Mouse (Mus musculus) CH12.LX (cell line): Measurements from ENCODE around the gene Tcf21. TPM values are rescaled to one million over a fixed set of nuclear protein-coding genes. Genes with fewer than 3 reads are reported as not detected.

Experiments used
- DNase-seq: peaks from one replicate; pipeline ENCODE4 v3.0.0-alpha.2; 2013; ENCODE audit errors: extremely low read depth
- H3K27ac ChIP-seq: 2 replicates; pipeline ENCODE4 v1.5.1; 2012; ENCODE audit warnings: low read depth, mild to moderate bottlenecking, control low read depth, moderate library complexity; ENCODE audit not compliant: insufficient read depth
- H3K27me3 ChIP-seq: replicated peaks from 2 replicates; pipeline ENCODE3; 2012; ENCODE audit warnings: inconsistent platforms
- H3K36me3 ChIP-seq, 2 experiments: replicated peaks in 1 of 2; 2 replicates each; pipeline versions ENCODE3 to v1.6.1; 2012; ENCODE audit warnings: inconsistent platforms in 1 of 2, low read length in 1 of 2, mild to moderate bottlenecking in 1 of 2, mixed read lengths in 1 of 2, moderate library complexity in 1 of 2; ENCODE audit not compliant: control insufficient read depth in 1 of 2, insufficient read depth in 1 of 2
- H3K4me1 ChIP-seq, 2 experiments: 2 replicates each; pipeline ENCODE4 v1.6.1; 2012; ENCODE audit warnings: inconsistent platforms in 1 of 2, moderate library complexity in 1 of 2; ENCODE audit not compliant: insufficient read depth in 2 of 2, control insufficient read depth in 1 of 2
- H3K4me2 ChIP-seq: 2 replicates; pipeline ENCODE4 v1.6.1; 2012; ENCODE audit warnings: low read depth, mild to moderate bottlenecking, control low read depth; ENCODE audit not compliant: poor library complexity, insufficient read depth, severe bottlenecking
- H3K4me3 ChIP-seq, 3 experiments: fragments of 150-350 bp in 1 of 3; sonication (generic) in 1 of 3; replicated peaks in 1 of 3; 2 replicates each; pipeline versions ENCODE3 to v1.5.1; 2011 to 2012; ENCODE audit warnings: low read depth in 2 of 3, low read length in 2 of 3, mild to moderate bottlenecking in 2 of 3, moderate library complexity in 2 of 3, control low read depth in 1 of 3, improper control_type of control experiment in 1 of 3, inconsistent platforms in 1 of 3, mixed read lengths in 1 of 3; ENCODE audit not compliant: poor library complexity in 1 of 3
- H3K79me2 ChIP-seq: replicated peaks from 2 replicates; pipeline ENCODE4 v1.6.1; 2012; ENCODE audit warnings: mild to moderate bottlenecking, moderate library complexity; ENCODE audit not compliant: control insufficient read depth, poor library complexity, insufficient read depth, severe bottlenecking; ENCODE audit errors: extremely low read depth
- H3K9ac ChIP-seq: 2 replicates; pipeline ENCODE4 v1.6.1; 2012; ENCODE audit warnings: low read depth, mild to moderate bottlenecking, control low read depth, moderate library complexity; ENCODE audit not compliant: insufficient read depth
- H3K9me3 ChIP-seq: replicated peaks from 2 replicates; pipeline ENCODE3; 2012; ENCODE audit warnings: low read length, inconsistent platforms, mixed read lengths
- BHLHE40 ChIP-seq: IDR thresholded peaks from 2 replicates; pipeline ENCODE4 v1.6.1; 2011; ENCODE audit warnings: mild to moderate bottlenecking, low read depth, low read length, improper control_type of control experiment
- CHD2 ChIP-seq: IDR thresholded peaks from 2 replicates; pipeline ENCODE4 v1.6.1; 2011; ENCODE audit warnings: low read length, improper control_type of control experiment
- CTCF ChIP-seq, 2 experiments: IDR thresholded peaks in 1 of 2; conservative IDR thresholded peaks in 1 of 2; 2 replicates each; pipeline ENCODE4 v1.5.1; 2011 to 2012; ENCODE audit warnings: low read depth in 2 of 2, low read length in 2 of 2, improper control_type of control experiment in 1 of 2, inconsistent platforms in 1 of 2, mild to moderate bottlenecking in 1 of 2, moderate library complexity in 1 of 2
- EP300 ChIP-seq: IDR thresholded peaks from 2 replicates; pipeline ENCODE4 v1.6.1; 2011; ENCODE audit warnings: low read length, improper control_type of control experiment
- GABPA ChIP-seq: IDR thresholded peaks from 2 replicates; pipeline ENCODE4 v1.6.1; 2012; ENCODE audit warnings: low read depth, low read length, improper control_type of control experiment, inconsistent platforms; ENCODE audit not compliant: insufficient replicate concordance
- IRF4 ChIP-seq: IDR thresholded peaks from 2 replicates; pipeline ENCODE4 v1.6.1; 2014; ENCODE audit warnings: low read depth, mild to moderate bottlenecking, inconsistent platforms, low read length, improper control_type of control experiment
- JUN ChIP-seq: IDR thresholded peaks from 2 replicates; pipeline ENCODE4 v1.6.1; 2011; ENCODE audit warnings: low read depth, mild to moderate bottlenecking, low read length, improper control_type of control experiment, moderate library complexity; ENCODE audit not compliant: insufficient read depth
- KAT2A ChIP-seq: IDR thresholded peaks from 2 replicates; pipeline ENCODE4 v1.6.1; 2012; ENCODE audit warnings: low read length, improper control_type of control experiment, inconsistent platforms; ENCODE audit not compliant: insufficient replicate concordance
- MAFK ChIP-seq: IDR thresholded peaks from 2 replicates; pipeline ENCODE4 v1.6.1; 2011; ENCODE audit warnings: low read length, improper control_type of control experiment; ENCODE audit not compliant: insufficient replicate concordance
- MAX ChIP-seq: IDR thresholded peaks from 2 replicates; pipeline ENCODE4 v1.6.1; 2011; ENCODE audit warnings: low read length, improper control_type of control experiment
- MXI1 ChIP-seq: IDR thresholded peaks from 2 replicates; pipeline ENCODE4 v1.6.1; 2011; ENCODE audit warnings: mild to moderate bottlenecking, low read depth, low read length, improper control_type of control experiment
- MYC ChIP-seq: IDR thresholded peaks from 2 replicates; pipeline ENCODE4 v1.6.1; 2011; ENCODE audit warnings: low read depth, mild to moderate bottlenecking, improper control_type of control experiment, low read length
- POLR2A ChIP-seq: IDR thresholded peaks from 2 replicates; pipeline ENCODE4 v1.6.1; 2011; ENCODE audit warnings: low read depth, mild to moderate bottlenecking, improper control_type of control experiment, low read length
- RCOR1 ChIP-seq: conservative IDR thresholded peaks from 2 replicates; pipeline ENCODE4 v1.6.1; 2012; ENCODE audit warnings: low read depth, mild to moderate bottlenecking, inconsistent platforms, low read length, improper control_type of control experiment
- SIN3A ChIP-seq: IDR thresholded peaks from 2 replicates; pipeline ENCODE4 v1.6.1; 2012; ENCODE audit warnings: low read length, improper control_type of control experiment, inconsistent platforms
- TCF12 ChIP-seq: IDR thresholded peaks from 2 replicates; pipeline ENCODE4 v1.6.1; 2014; ENCODE audit warnings: low read depth, mild to moderate bottlenecking, inconsistent platforms, low read length, improper control_type of control experiment
- USF1 ChIP-seq: IDR thresholded peaks from 2 replicates; pipeline ENCODE4 v1.6.1; 2014; ENCODE audit warnings: low read depth, mild to moderate bottlenecking, inconsistent platforms, low read length, improper control_type of control experiment
- ZC3H11A ChIP-seq: IDR thresholded peaks from 2 replicates; pipeline ENCODE4 v1.6.1; 2012; ENCODE audit warnings: low read depth, mild to moderate bottlenecking, inconsistent platforms, low read length, improper control_type of control experiment
- ZKSCAN1 ChIP-seq: IDR thresholded peaks from 2 replicates; pipeline ENCODE4 v1.6.1; 2012; ENCODE audit warnings: low read depth, inconsistent platforms, low read length, improper control_type of control experiment, borderline replicate concordance
- ZMIZ1 ChIP-seq: IDR thresholded peaks from 2 replicates; pipeline ENCODE4 v1.6.1; 2012; ENCODE audit warnings: low read depth, mild to moderate bottlenecking, inconsistent platforms, low read length, improper control_type of control experiment
- dilution Hi-C: fragments of 300-500 bp; cut with MboI; formaldehyde crosslinking; loops from 2 replicates; pipeline ENCODE4 v1.14.3; 2020; ENCODE audit warnings: low sequenced_read_pairs; ENCODE audit not compliant: extremely low pct_unique_long_range_greater_than_20kb, extremely low pct_ligation_motif_present
- in situ Hi-C: fragments of 300-500 bp; cut with MboI; formaldehyde crosslinking; loops from 3 replicates; pipeline ENCODE4 v1.14.3; 2019; ENCODE audit warnings: low sequenced_read_pairs, low pct_ligation_motif_present, low pct_unique_long_range_greater_than_20kb, mixed read lengths
- polyA plus RNA-seq: library from polyadenylated mRNA; unstranded; fragments of >175 nt; gene quantifications from 2 replicates; pipeline ENCODE4 v1.2.1, GENCODE M21; 2012; ENCODE audit warnings: low read depth; ENCODE audit not compliant: insufficient read length
- total RNA-seq, 2 experiments: library from RNA; depleted of rRNA; stranded (reverse); fragments of 300-350 nt in 1 of 2; fragments of >200 nt in 1 of 2; gene quantifications; 2 replicates each; pipeline ENCODE4 v1.2.3; 2012 to 2014

Tcf21 gene
- total RNA-seq (2012; rRNA removed) (not detected in 2 replicates), total RNA-seq (2014; rRNA removed) (not detected in 2 replicates), polyA plus RNA-seq (not detected in 2 replicates)

DNA sequence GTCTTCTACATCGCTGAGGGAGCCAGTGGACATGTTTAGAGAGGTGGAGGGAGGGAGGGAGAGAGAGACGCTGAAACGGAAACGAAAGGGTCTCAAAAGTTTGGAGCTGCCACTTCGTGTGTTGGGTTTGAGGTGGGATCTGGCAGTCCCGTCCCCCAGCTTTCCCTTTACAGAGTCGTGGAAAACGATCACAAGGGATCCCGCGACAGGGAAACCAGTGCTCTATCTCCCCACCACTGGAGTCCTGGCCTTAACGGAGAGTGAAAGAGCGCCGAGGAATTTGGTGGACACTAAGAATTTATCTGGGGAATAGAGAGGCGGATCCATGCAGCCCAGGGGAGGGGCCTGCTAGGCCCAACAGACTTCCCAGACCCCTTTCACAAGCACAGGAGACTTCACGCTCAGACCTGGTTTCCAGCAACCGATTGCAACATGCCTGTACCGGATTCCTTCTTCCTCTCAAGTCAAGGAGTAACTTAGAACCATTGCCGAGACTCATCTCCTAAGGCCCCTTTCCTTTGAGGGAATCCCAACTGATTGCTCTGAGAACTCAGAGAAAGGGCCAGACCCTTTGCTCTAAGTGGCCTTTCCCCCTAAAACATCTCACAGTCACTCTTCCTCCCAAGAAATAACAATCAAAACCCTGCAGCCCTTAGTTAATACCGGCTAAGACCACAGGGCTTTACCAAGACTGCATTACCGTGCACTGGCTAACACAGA, at the start of gene Tcf21:
Tcf21 (minus strand) TSS at position 304 of the 720 bp plus-strand sequence.
- Histone ChIP-seq H3K9ac (no peak within 1 kb of the TSS), H3K4me2 (no peak within 1 kb of the TSS), H3K4me3 (no peak within 1 kb of the TSS), H3K36me3 (no peaks in the 10 kb centered on the region), H3K27ac (no peak within 1 kb of the TSS), H3K4me1 (no peaks in the 10 kb centered on the region), H3K9me3 (no peaks in the 10 kb centered on the region), H3K79me2 (no peaks in the 10 kb centered on the region), H3K27me3 (no peaks in the 10 kb centered on the region)
- DNase-seq, result no peak
- dilution Hi-C loops, result no loop called here
- no peak for TF ChIP-seq USF1
- TF ChIP-seq CHD2, result no peak
- in situ Hi-C loops, result no loop called here

DNA sequence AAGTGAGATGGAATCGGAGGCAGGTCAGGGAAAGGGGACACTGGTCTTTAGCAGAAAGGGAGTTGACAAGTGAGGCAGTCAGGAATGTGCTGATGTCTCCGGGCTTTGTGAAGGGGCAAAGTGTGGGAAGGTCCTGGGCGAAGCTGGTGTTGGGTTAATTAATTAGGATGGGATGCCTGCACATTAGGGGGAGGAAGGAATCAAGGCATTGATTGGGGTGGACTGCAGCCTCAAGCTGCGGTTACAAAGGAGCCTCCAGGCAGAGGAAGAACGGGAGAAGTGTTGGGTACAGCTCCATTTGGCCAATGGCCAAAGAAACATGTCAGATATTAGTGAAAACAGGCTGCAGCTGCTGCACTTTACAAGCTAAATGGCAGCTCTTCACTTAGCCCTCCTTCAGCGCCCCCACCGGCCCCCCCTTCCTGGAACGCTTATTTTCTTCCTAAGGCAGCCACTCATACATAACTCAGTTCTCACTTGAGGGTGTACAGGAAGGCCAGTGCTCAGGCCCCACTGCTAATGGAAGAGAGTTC, 48.5 kb upstream of the Tcf21 start:
- no peak overlapping the region for H3K27ac ChIP-seq
- peaks cover 2 to 4% of the 10 kb centered on the region in 2 experiments; a peak in 2 of 4 replicates for H3K4me1 ChIP-seq
- no peaks in the 10 kb centered on the region for H3K36me3 ChIP-seq
- no peaks in the 10 kb centered on the region for H3K79me2 ChIP-seq
- H3K27me3 ChIP-seq, result no peaks in the 10 kb centered on the region
- in situ Hi-C loops (no loop called here), dilution Hi-C loops (no loop called here)
- no peaks in the 10 kb centered on the region for H3K9me3 ChIP-seq
- H3K9ac ChIP-seq, result no peak overlapping the region
- no peak overlapping the region for H3K4me3 ChIP-seq
- no peak overlapping the region for H3K4me2 ChIP-seq
- TF ChIP-seq MYC (no peak), MXI1 (no peak), IRF4 (no peak), CHD2 (no peak)
- DNase-seq, result no peak

GRCm38 (mm10) chr10:22867210-22867609, 47.2 kb upstream of the Tcf21 start:
- TF ChIP-seq RCOR1, result no peak
- TF ChIP-seq CTCF (conservative IDR thresholded peaks at IDR 0.05 in 1 of 2, IDR thresholded peaks at IDR 0.05 in 1 of 2; ENCODE audit: low read depth in 2 of 2, low read length in 2 of 2), result no peak
- TF ChIP-seq JUN, result no peak
- TF ChIP-seq ZMIZ1, result no peak
- no peak for TF ChIP-seq MXI1
- no peak for TF ChIP-seq SIN3A
- TF ChIP-seq MAX, result no peak
- TF ChIP-seq TCF12, result no peak
- no peak for TF ChIP-seq ZKSCAN1
- no peak for TF ChIP-seq KAT2A
- no peak for TF ChIP-seq POLR2A
- no peak for TF ChIP-seq BHLHE40
- TF ChIP-seq MAFK, result no peak
- no peak for TF ChIP-seq ZC3H11A
- TF ChIP-seq GABPA, result no peak
- TF ChIP-seq EP300, result no peak
- no peak for TF ChIP-seq IRF4
- TF ChIP-seq, all 38 proteins: peak for 0
- dilution Hi-C loops, result no loop called here

More at GRCm38 (mm10) chr10:22867210-22867609, 47.2 kb upstream of the Tcf21 start:
- no peaks in the 10 kb centered on the region for H3K9me3 ChIP-seq
- H3K4me3 ChIP-seq, result no peak overlapping the region
- no peak overlapping the region for H3K27ac ChIP-seq
- no peaks in the 10 kb centered on the region for H3K79me2 ChIP-seq
- no peaks in the 10 kb centered on the region for H3K36me3 ChIP-seq
- no peaks in the 10 kb centered on the region for H3K27me3 ChIP-seq
- no peak overlapping the region for H3K9ac ChIP-seq
- in situ Hi-C loops, result no loop called here
- no peak overlapping the region for H3K4me2 ChIP-seq
- H3K4me1 ChIP-seq, result peaks cover 0 to 4% of the 10 kb centered on the region in 2 experiments; a peak in 2 of 4 replicates
- no peak for DNase-seq
